In the genomic region with DNA sequence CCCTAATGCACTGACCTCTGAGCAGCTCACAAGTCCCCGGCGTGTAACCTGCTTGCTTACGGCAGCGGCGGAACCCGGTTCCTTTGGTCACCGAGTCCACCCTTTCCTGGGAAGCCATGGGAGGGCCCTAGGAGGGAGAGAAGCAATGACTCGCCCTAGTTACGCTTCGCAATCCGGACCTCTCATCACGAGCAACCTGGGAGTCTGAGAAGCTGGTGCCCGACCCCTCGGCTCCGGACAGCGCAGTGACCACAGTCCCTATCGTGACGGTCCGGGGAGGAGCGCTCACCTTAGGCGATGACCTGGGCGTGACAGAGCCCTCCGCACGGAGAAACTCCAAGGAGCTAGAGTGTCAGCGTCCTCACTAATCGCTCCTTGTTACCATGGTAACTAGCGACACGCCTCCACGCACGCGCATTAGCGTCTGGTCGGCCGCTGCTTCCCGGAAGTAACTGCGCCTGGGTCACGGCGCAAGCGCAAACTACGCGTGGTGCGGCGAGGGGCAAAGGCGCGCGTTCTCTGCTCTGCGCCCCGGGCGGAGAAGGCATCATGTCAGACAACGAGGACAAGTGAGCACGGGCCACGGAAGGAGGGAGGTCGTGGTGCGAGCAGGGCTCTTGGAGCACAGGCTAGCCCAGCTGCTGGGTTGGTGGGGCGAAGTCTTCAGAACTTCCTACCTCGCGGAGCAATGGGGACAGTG, we compare ENCODE assay signal across 8 mouse cellular contexts. TPM values are rescaled to one million over a fixed set of nuclear protein-coding genes. Genes with fewer than 3 reads are reported as not detected.
DNase-seq lines count a peak whose midpoint lies in the region; ATAC-seq and TF ChIP-seq lines count a peak whose summit lies in the region.

A gene (plus strand): TSS at position 144 of the 700 bp plus-strand sequence.
A gene (minus strand): TSS at position 388 of the 700 bp plus-strand sequence.

- H3K27me3 ChIP-seq in embryonic facial prominence, embryonic 15.5 days: no peaks in the 10 kb centered on the region
- no peaks in the 10 kb centered on the region for H3K27me3 ChIP-seq in limb, embryonic 14.5 days (ENCODE audit: control insufficient read depth, insufficient read depth, low read length)
- no peaks in the 10 kb centered on the region for H3K27me3 ChIP-seq in midbrain, postnatal 0 days (ENCODE audit: insufficient read depth, low read length)

- peak within 1 kb of the TSS; percentile 92 for H3K4me3 ChIP-seq in bone marrow, adult 2 months (replicated peaks; ENCODE audit: control insufficient read depth, low read depth, low read length)
- peak within 1 kb of the TSS; percentile 80 for H3K4me3 ChIP-seq in embryonic facial prominence, embryonic 15.5 days (replicated peaks)
- peak within 1 kb of the TSS; percentile 88 for H3K4me3 ChIP-seq in limb, embryonic 14.5 days (replicated peaks; ENCODE audit: low read length)
- peak within 1 kb of the TSS; percentile 88 for H3K4me3 ChIP-seq in midbrain, postnatal 0 days (ENCODE audit: low read depth, low read length)

- ATAC-seq in embryonic facial prominence, embryonic 15.5 days (ENCODE audit: insufficient number of reproducible peaks, low FRiP score, low TSS enrichment, low read depth): peak; percentile 77
- ATAC-seq in limb, embryonic 14.5 days (ENCODE audit: low FRiP score, low read depth): peak; percentile 90
- ATAC-seq in midbrain, postnatal 0 days (ENCODE audit: low FRiP score): peak; percentile 84

- H3K9me3 ChIP-seq in embryonic facial prominence, embryonic 15.5 days (replicated peaks): no peaks in the 10 kb centered on the region
- H3K9me3 ChIP-seq in limb, embryonic 14.5 days (ENCODE audit: control insufficient read depth, low read length): no peaks in the 10 kb centered on the region
- H3K9me3 ChIP-seq in midbrain, postnatal 0 days (ENCODE audit: low read length): no peaks in the 10 kb centered on the region

- H3K9ac ChIP-seq in embryonic facial prominence, embryonic 15.5 days: peak within 1 kb of the TSS; percentile 53
- H3K9ac ChIP-seq in limb, embryonic 14.5 days (ENCODE audit: low read depth, low read length, severe bottlenecking): peak within 1 kb of the TSS; percentile 68
- peak within 1 kb of the TSS; percentile 75 for H3K9ac ChIP-seq in midbrain, postnatal 0 days (replicated peaks; ENCODE audit: low read length, poor library complexity, severe bottlenecking)

- TF ChIP-seq CTCF in bone marrow, adult 2 months (IDR thresholded peaks at IDR 0.05; ENCODE audit: control insufficient read depth, insufficient read depth, low read length): 0 out of 2 replicates have a peak, but pooled peaks have one; percentile 16
- TF ChIP-seq CTCF in midbrain, postnatal 0 days (IDR thresholded peaks at IDR 0.05): no peak

- peak within 1 kb of the TSS; percentile 94 for H3K4me2 ChIP-seq in embryonic facial prominence, embryonic 15.5 days (replicated peaks)
- H3K4me2 ChIP-seq in limb, embryonic 14.5 days (replicated peaks; ENCODE audit: low read depth, low read length, severe bottlenecking): peak within 1 kb of the TSS; percentile 96
- H3K4me2 ChIP-seq in midbrain, postnatal 0 days (ENCODE audit: low read depth, low read length, poor library complexity, severe bottlenecking): peak within 1 kb of the TSS; percentile 92

- peak; percentile 81; the same call in 1 of the 2 replicates for TF ChIP-seq POLR2A in bone marrow, adult 2 months (IDR thresholded peaks at IDR 0.05; ENCODE audit: borderline replicate concordance, control insufficient read depth, low read depth, low read length)
- no peak for TF ChIP-seq POLR2A in limb, embryonic 14.5 days (IDR thresholded peaks at IDR 0.05; ENCODE audit: borderline replicate concordance, extremely low read depth, insufficient read depth, insufficient read length)

- H3K36me3 ChIP-seq in embryonic facial prominence, embryonic 15.5 days: peaks cover 18% of the 10 kb centered on the region
- H3K36me3 ChIP-seq in limb, embryonic 14.5 days (ENCODE audit: control insufficient read depth, insufficient read depth, low read length): peaks cover 17% of the 10 kb centered on the region
- peaks cover 18% of the 10 kb centered on the region; the same call in 1 of the 2 replicates for H3K36me3 ChIP-seq in midbrain, postnatal 0 days (ENCODE audit: insufficient read depth, low read length)

- DNase-seq in 416B (ENCODE audit: low read depth): peak; percentile 92
- peak; percentile 95 for DNase-seq in heart, adult 8-10 months (ENCODE audit: low spot score)
- peak; percentile 95 for DNase-seq in kidney, adult 9 months
- peak; percentile 95 for DNase-seq in limb, embryonic 14.5 days (ENCODE audit: low spot score)
- DNase-seq in midbrain, postnatal 0 days (ENCODE audit: low spot score): peak; percentile 97
- peak; percentile 87 to 92 for DNase-seq in spleen, postnatal 14 days (ENCODE audit: low spot score in 2 of 2)

- H3K4me1 ChIP-seq in bone marrow, adult 2 months (ENCODE audit: control insufficient read depth, insufficient read depth, low read length): no peaks in the 10 kb centered on the region
- peaks cover 32% of the 10 kb centered on the region for H3K4me1 ChIP-seq in embryonic facial prominence, embryonic 15.5 days
- H3K4me1 ChIP-seq in limb, embryonic 14.5 days (ENCODE audit: control insufficient read depth, insufficient read depth, low read length): 0 out of 2 replicates have a peak, but pooled peaks cover 8% of the 10 kb centered on the region
- H3K4me1 ChIP-seq in midbrain, postnatal 0 days (ENCODE audit: insufficient read depth, low read length): peaks cover 4% of the 10 kb centered on the region; the same call in 1 of the 2 replicates

- peak within 1 kb of the TSS; percentile 10; the same call in 1 of the 2 replicates for H3K27ac ChIP-seq in bone marrow, adult 2 months (ENCODE audit: control insufficient read depth, insufficient read depth, low read depth, low read length, poor library complexity)
- peak within 1 kb of the TSS; percentile 67 for H3K27ac ChIP-seq in embryonic facial prominence, embryonic 15.5 days (replicated peaks)
- H3K27ac ChIP-seq in limb, embryonic 14.5 days (replicated peaks; ENCODE audit: low read depth, low read length): no peak within 1 kb of the TSS
- peak within 1 kb of the TSS; percentile 52 for H3K27ac ChIP-seq in midbrain, postnatal 0 days (ENCODE audit: low read depth, low read length)

- under 1% methylated on average over 57 of the region's 57 CpGs for WGBS in bone marrow, adult 2 months
- under 1% methylated on average over 57 of the region's 57 CpGs for WGBS in embryonic facial prominence, embryonic 15.5 days
- under 1% methylated on average over 57 of the region's 57 CpGs for WGBS in limb, embryonic 14.5 days
- under 1% methylated on average over 57 of the region's 57 CpGs for WGBS in midbrain, postnatal 0 days

RNA-seq across cellular contexts. Expression of the first gene that starts in this region (rescaled TPM):
- polyA plus RNA-seq in bone marrow, adult 2 months (2011; ENCODE audit: insufficient read depth, insufficient read length, low replicate concordance, missing spikeins): 72.8 and 74.0 TPM in 2 replicates
- polyA plus RNA-seq in embryonic facial prominence, embryonic 15.5 days (2015; fragmentation: Nextera tagmentation; extraction: Ambion mirVana): 304 and 333 TPM in 2 replicates
- total RNA-seq in heart, adult 8-10 months (2022): 100 to 1,000 TPM; 124 to 149 (median 135) TPM
- polyA plus RNA-seq in limb, embryonic 14.5 days (2012; rRNA removed): 116 and 192 TPM in 2 replicates
- 326 and 334 TPM in 2 replicates for polyA plus RNA-seq in limb, embryonic 14.5 days (2014; fragmentation: Nextera tagmentation; extraction: Ambion mirVana)
- total RNA-seq in midbrain, postnatal 0 days (2014; rRNA removed): 59.7 and 67.5 TPM in 2 replicates
- 341 and 344 TPM in 2 replicates for polyA plus RNA-seq in midbrain, postnatal 0 days (2015; fragmentation: Nextera tagmentation; extraction: Ambion mirVana)

RNA-seq across cellular contexts. Expression of the second gene that starts in this region (rescaled TPM):
- not detected in 2 replicates for polyA plus RNA-seq in bone marrow, adult 2 months (2011; ENCODE audit: insufficient read depth, insufficient read length, low replicate concordance, missing spikeins)
- polyA plus RNA-seq in embryonic facial prominence, embryonic 15.5 days (2015; fragmentation: Nextera tagmentation; extraction: Ambion mirVana): 17.2 and 25.2 TPM in 2 replicates
- total RNA-seq in heart, adult 8-10 months (2022): 1 to 10 TPM; 1.6 to 2.7 (median 2.4) TPM
- 3.8 and 4.7 TPM in 2 replicates for polyA plus RNA-seq in limb, embryonic 14.5 days (2012; rRNA removed)
- polyA plus RNA-seq in limb, embryonic 14.5 days (2014; fragmentation: Nextera tagmentation; extraction: Ambion mirVana): 6.1 and 7.1 TPM in 2 replicates
- 9.5 and 11.7 TPM in 2 replicates for total RNA-seq in midbrain, postnatal 0 days (2014; rRNA removed)
- polyA plus RNA-seq in midbrain, postnatal 0 days (2015; fragmentation: Nextera tagmentation; extraction: Ambion mirVana): 15.9 and 21.6 TPM in 2 replicates
